Mouse (Mus musculus) heart, embryonic 16.5 days (tissue): Measurements from ENCODE around the gene Gm813. TPM values are rescaled to one million over a fixed set of nuclear protein-coding genes. Genes with fewer than 3 reads are reported as not detected.

Source experiments
- ATAC-seq: fragments of 200-750 bp; cut with Nextera tagmentation; replicated peaks from 2 replicates; pipeline ENCODE4 v1.8.0; 2017; ENCODE audit warnings: moderate number of reproducible peaks; ENCODE audit not compliant: insufficient read depth, low FRiP score; ENCODE audit errors: extremely low read depth
- H3K27ac ChIP-seq: fragments of 300-500 bp; sonication (generic); 2 replicates; pipeline ENCODE4 v1.5.1; 2014; ENCODE audit warnings: mild to moderate bottlenecking, low read length, control low read depth, moderate library complexity
- H3K27me3 ChIP-seq: fragments of 300-500 bp; sonication (generic); 2 replicates; pipeline ENCODE4 v1.6.1; 2014; ENCODE audit warnings: low read length, mixed read lengths; ENCODE audit not compliant: control insufficient read depth, insufficient read depth
- H3K36me3 ChIP-seq: fragments of 300-500 bp; sonication (generic); 2 replicates; pipeline ENCODE4 v1.6.1; 2014; ENCODE audit not compliant: control insufficient read depth, insufficient read depth
- H3K4me1 ChIP-seq: fragments of 300-500 bp; sonication (generic); 2 replicates; pipeline ENCODE4 v1.6.1; 2014; ENCODE audit warnings: low read length, mixed read lengths; ENCODE audit not compliant: control insufficient read depth, insufficient read depth
- H3K4me2 ChIP-seq: fragments of 300-500 bp; sonication (generic); 2 replicates; pipeline ENCODE4 v1.6.1; 2014; ENCODE audit warnings: low read depth, mild to moderate bottlenecking, control low read depth, low read length
- H3K4me3 ChIP-seq: fragments of 300-500 bp; sonication (generic); 2 replicates; pipeline ENCODE4 v1.5.1; 2014; ENCODE audit warnings: mild to moderate bottlenecking, control low read depth, low read length
- H3K9ac ChIP-seq: fragments of 300-500 bp; sonication (generic); 2 replicates; pipeline ENCODE4 v1.6.1; 2014; ENCODE audit warnings: low read length, control low read depth
- H3K9me3 ChIP-seq: fragments of 300-500 bp; sonication (generic); replicated peaks from 2 replicates; pipeline ENCODE4 v1.6.1; 2016; ENCODE audit warnings: low read length; ENCODE audit not compliant: control insufficient read depth
- WGBS: fragments of 180-500 bp; shearing (Covaris S2); extraction: QIAGEN DNeasy Blood & Tissue Kit; methylation state at CpG from one replicate; pipeline ENCODE4 v1.1.7; 2014; 5-methylcytosine and 5-hydroxymethylcytosine counted together
- polyA plus RNA-seq: library from polyadenylated mRNA; unstranded; fragments of >200 nt; fragmentation: Nextera tagmentation; extraction: Ambion mirVana; gene quantifications from 2 replicates; pipeline ENCODE4 v1.2.1, GENCODE M21; 2015

Gm813 gene
- polyA plus RNA-seq, 1 experiment from 2014 or later = not detected

- Histone ChIP-seq H3K9me3 (no peaks in the 10 kb centered on the region), H3K9ac (no peak overlapping the region), H3K4me2 (no peak overlapping the region), H3K36me3 (no peaks in the 10 kb centered on the region), H3K4me1 (no peaks in the 10 kb centered on the region), H3K27me3 (no peaks in the 10 kb centered on the region), H3K27ac (no peak overlapping the region), H3K4me3 (no peak overlapping the region)
- WGBS = 62% methylated on average over 4 of the region's 4 CpGs
- no peak for ATAC-seq
Observed at GRCm38 (mm10) chr16:58623114-58623513, 6.3 kb upstream of the Gm813 start.

DNA sequence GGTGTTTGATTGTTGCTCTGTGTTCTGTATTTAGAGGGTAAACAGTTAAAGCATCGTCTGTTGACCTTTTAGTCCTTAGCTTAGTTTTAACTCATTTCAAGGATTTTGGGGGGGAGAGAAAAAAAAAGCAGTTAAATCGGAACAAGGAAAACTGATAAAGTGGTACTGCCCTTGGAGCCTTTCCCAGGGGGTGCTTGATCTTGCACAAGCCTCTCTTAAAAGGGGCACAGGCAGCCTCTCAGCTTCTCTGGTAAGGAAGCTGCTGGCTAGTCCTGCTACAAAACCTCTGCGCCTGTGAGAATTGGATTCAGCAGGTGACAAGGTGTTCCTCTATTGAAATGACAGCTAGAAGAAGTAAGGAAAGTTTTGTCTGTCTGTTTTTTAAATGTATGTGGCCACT, 5.6 kb upstream of the Gm813 start:
- Histone ChIP-seq H3K36me3 (no peaks in the 10 kb centered on the region), H3K9ac (no peak overlapping the region), H3K4me1 (no peaks in the 10 kb centered on the region), H3K4me2 (no peak overlapping the region), H3K27me3 (no peaks in the 10 kb centered on the region), H3K4me3 (no peak overlapping the region), H3K27ac (no peak overlapping the region), H3K9me3 (no peaks in the 10 kb centered on the region)
- ATAC-seq = no peak
- 68% methylated on average over 3 of the region's 3 CpGs for WGBS

GRCm38 (mm10) chr16:58617346-58617745, 568 bp upstream of the Gm813 start:
- no peaks in the 10 kb centered on the region for H3K9me3 ChIP-seq
- H3K9ac ChIP-seq = no peak overlapping the region
- H3K36me3 ChIP-seq = no peaks in the 10 kb centered on the region
- H3K4me2 ChIP-seq = no peak overlapping the region
- no peaks in the 10 kb centered on the region for H3K27me3 ChIP-seq
- no peak for ATAC-seq
- H3K4me3 ChIP-seq = no peak overlapping the region
- H3K27ac ChIP-seq = no peak overlapping the region
- no peaks in the 10 kb centered on the region for H3K4me1 ChIP-seq

DNA sequence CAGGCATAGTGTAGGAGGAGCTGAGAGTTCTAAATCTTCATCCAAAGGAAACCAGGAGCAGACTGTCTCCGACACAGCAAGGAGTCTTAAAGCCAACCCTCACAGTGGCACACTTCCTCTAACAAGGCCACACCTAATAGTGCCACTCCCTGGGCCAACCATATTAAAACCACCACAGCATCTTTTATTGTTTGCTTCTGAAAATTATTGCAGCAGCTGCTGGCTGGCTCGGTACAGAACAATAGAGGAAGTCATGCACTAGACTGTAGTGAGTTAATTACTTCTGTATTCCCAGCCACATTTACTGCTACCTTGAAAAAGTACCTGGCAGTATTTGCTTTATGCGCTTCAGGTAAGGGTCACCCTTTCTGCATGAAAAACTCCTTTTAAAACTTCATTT, 3.8 kb downstream of the Gm813 start:
- no peak overlapping the region for H3K4me3 ChIP-seq
- H3K4me2 ChIP-seq = no peak overlapping the region
- H3K27ac ChIP-seq = no peak overlapping the region
- no peaks in the 10 kb centered on the region for H3K27me3 ChIP-seq
- no peaks in the 10 kb centered on the region for H3K4me1 ChIP-seq
- H3K36me3 ChIP-seq = no peaks in the 10 kb centered on the region
- no peak for ATAC-seq
- no peaks in the 10 kb centered on the region for H3K9me3 ChIP-seq
- no peak overlapping the region for H3K9ac ChIP-seq
- WGBS = 75% methylated on average over 3 of the region's 3 CpGs

DNA sequence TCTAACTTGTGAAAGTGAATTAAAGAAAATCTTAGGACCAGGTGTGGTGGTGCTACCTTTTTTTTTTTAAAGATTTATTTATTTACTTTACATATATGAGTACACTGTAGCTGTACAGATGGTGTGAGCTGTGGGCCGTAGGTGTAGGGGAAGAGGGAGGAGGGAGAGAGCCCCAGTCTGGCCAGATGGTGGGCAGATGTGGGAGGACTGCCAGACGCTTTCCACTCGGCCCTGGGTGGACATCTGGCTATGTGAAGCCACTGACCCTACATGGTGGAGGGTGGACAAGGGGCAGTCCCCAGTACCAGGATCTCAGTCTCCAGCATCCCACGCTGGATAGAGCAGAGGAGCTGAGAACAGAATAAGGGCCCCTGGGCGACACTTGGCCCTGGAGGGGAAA, 9.7 kb downstream of the Gm813 start:
- WGBS = 59% methylated on average over 5 of the region's 5 CpGs
- Histone ChIP-seq H3K4me2 (no peak overlapping the region), H3K36me3 (no peaks in the 10 kb centered on the region), H3K27ac (no peak overlapping the region), H3K4me3 (no peak overlapping the region), H3K9me3 (no peaks in the 10 kb centered on the region), H3K27me3 (no peaks in the 10 kb centered on the region), H3K4me1 (0 out of 2 replicates have a peak, but pooled peaks cover 2% of the 10 kb centered on the region), H3K9ac (no peak overlapping the region)
- ATAC-seq = no peak

GRCm38 (mm10) chr16:58604680-58605079, 12.1 kb downstream of the Gm813 start:
- Histone ChIP-seq H3K27me3 (no peaks in the 10 kb centered on the region), H3K9me3 (no peaks in the 10 kb centered on the region), H3K36me3 (no peaks in the 10 kb centered on the region), H3K4me2 (no peak overlapping the region), H3K9ac (no peak overlapping the region), H3K27ac (no peak overlapping the region), H3K4me1 (0 out of 2 replicates have a peak, but pooled peaks cover 2% of the 10 kb centered on the region), H3K4me3 (no peak overlapping the region)
- no peak for ATAC-seq

- no peak for ATAC-seq
- Histone ChIP-seq H3K9ac (no peak overlapping the region), H3K27ac (no peak overlapping the region), H3K9me3 (no peaks in the 10 kb centered on the region), H3K4me3 (no peak overlapping the region), H3K36me3 (no peaks in the 10 kb centered on the region), H3K4me2 (no peak overlapping the region), H3K4me1 (0 out of 2 replicates have a peak, but pooled peaks cover 2% of the 10 kb centered on the region), H3K27me3 (no peaks in the 10 kb centered on the region)
- WGBS = 63% methylated on average over 2 of the region's 2 CpGs
Observed at GRCm38 (mm10) chr16:58603831-58604230, 12.9 kb downstream of the Gm813 start.

DNA sequence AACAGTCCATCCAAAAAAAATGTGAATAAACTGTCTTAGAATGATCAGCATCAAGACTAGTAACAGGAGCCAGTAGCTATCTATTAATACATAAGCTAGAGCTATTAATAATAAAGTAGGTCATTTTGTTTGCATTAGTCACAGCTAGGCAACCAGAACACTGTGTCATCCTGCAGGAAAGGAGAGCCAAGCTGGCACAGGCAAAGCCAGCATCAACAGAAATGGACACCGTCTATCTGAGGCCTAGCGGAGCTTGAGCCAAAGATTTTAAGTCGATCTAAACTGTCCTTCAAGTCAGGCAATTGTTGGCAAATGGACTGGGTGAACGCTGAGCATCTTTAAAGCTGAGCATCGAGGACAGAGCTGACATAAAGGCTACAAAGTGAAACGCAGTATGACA, 15.9 kb downstream of the Gm813 start:
- Histone ChIP-seq H3K27me3 (no peaks in the 10 kb centered on the region), H3K9me3 (no peaks in the 10 kb centered on the region), H3K4me2 (no peak overlapping the region), H3K27ac (no peak overlapping the region), H3K4me3 (no peak overlapping the region), H3K4me1 (no peaks in the 10 kb centered on the region), H3K9ac (no peak overlapping the region), H3K36me3 (no peaks in the 10 kb centered on the region)
- no peak for ATAC-seq
- WGBS = 85% methylated on average over 6 of the region's 6 CpGs

GRCm38 (mm10) chr16:58591299-58591698, 25.5 kb downstream of the Gm813 start:
- H3K4me1 ChIP-seq = no peaks in the 10 kb centered on the region
- no peak overlapping the region for H3K9ac ChIP-seq
- H3K27me3 ChIP-seq = no peaks in the 10 kb centered on the region
- 73% methylated on average over 3 of the region's 3 CpGs for WGBS
- no peak overlapping the region for H3K4me2 ChIP-seq
- no peak overlapping the region for H3K4me3 ChIP-seq
- no peak for ATAC-seq
- H3K36me3 ChIP-seq = no peaks in the 10 kb centered on the region
- no peak overlapping the region for H3K27ac ChIP-seq
- no peaks in the 10 kb centered on the region for H3K9me3 ChIP-seq

GRCm38 (mm10) chr16:58589444-58589843, 27.3 kb downstream of the Gm813 start:
- no peak overlapping the region for H3K27ac ChIP-seq
- H3K4me2 ChIP-seq = no peak overlapping the region
- no peak overlapping the region for H3K9ac ChIP-seq
- no peaks in the 10 kb centered on the region for H3K36me3 ChIP-seq
- no peak for ATAC-seq
- H3K4me1 ChIP-seq = no peaks in the 10 kb centered on the region
- no peaks in the 10 kb centered on the region for H3K27me3 ChIP-seq
- H3K9me3 ChIP-seq = no peaks in the 10 kb centered on the region
- no peak overlapping the region for H3K4me3 ChIP-seq
